Mouse (Mus musculus) hindbrain, embryonic 16.5 days (tissue): Measurements from ENCODE around the gene Pcdh9. TPM values are rescaled to one million over a fixed set of nuclear protein-coding genes. Genes with fewer than 3 reads are reported as not detected.
A peak's percentile ranks its signal among the peaks of the same experiment; 100 is the strongest.

Source experiments
- ATAC-seq: fragments of 200-750 bp; cut with Nextera tagmentation; 2 replicates; pipeline ENCODE4 v1.8.0; 2017; ENCODE audit warnings: moderate TSS enrichment, moderate library complexity
- H3K27ac ChIP-seq: fragments of 300-500 bp; sonication (generic); 2 replicates; pipeline ENCODE4 v1.5.1; 2014; ENCODE audit warnings: low read depth, mild to moderate bottlenecking, control low read depth, low read length, moderate library complexity
- H3K27me3 ChIP-seq: fragments of 300-500 bp; sonication (generic); replicated peaks from 2 replicates; pipeline ENCODE4 v1.6.1; 2014; ENCODE audit warnings: low read length; ENCODE audit not compliant: control insufficient read depth, insufficient read depth
- H3K36me3 ChIP-seq: fragments of 300-500 bp; sonication (generic); 2 replicates; pipeline ENCODE4 v1.6.1; 2014; ENCODE audit warnings: mild to moderate bottlenecking, low read length, moderate library complexity, mixed read lengths; ENCODE audit not compliant: control insufficient read depth, insufficient read depth
- H3K4me1 ChIP-seq: fragments of 300-500 bp; sonication (generic); 2 replicates; pipeline ENCODE4 v1.6.1; 2014; ENCODE audit warnings: low read depth, low read length; ENCODE audit not compliant: control insufficient read depth, insufficient read depth
- H3K4me2 ChIP-seq: fragments of 300-500 bp; sonication (generic); 2 replicates; pipeline ENCODE4 v1.6.1; 2014; ENCODE audit warnings: mild to moderate bottlenecking, low read length, control low read depth, moderate library complexity
- H3K4me3 ChIP-seq: fragments of 300-500 bp; sonication (generic); 2 replicates; pipeline ENCODE4 v1.5.1; 2014; ENCODE audit warnings: mild to moderate bottlenecking, low read length, control low read depth, moderate library complexity
- H3K9ac ChIP-seq: fragments of 300-500 bp; sonication (generic); 2 replicates; pipeline ENCODE4 v1.6.1; 2014; ENCODE audit warnings: low read depth, mild to moderate bottlenecking, control low read depth, low read length, moderate library complexity
- H3K9me3 ChIP-seq: fragments of 300-500 bp; sonication (generic); 2 replicates; pipeline ENCODE4 v1.6.1; 2014; ENCODE audit warnings: mild to moderate bottlenecking, low read length, moderate library complexity; ENCODE audit not compliant: control insufficient read depth
- WGBS: fragments of 180-500 bp; shearing (Covaris S2); extraction: QIAGEN DNeasy Blood & Tissue Kit; methylation state at CpG from one replicate; pipeline ENCODE4 v1.1.7; 2014; 5-methylcytosine and 5-hydroxymethylcytosine counted together
- polyA plus RNA-seq: library from polyadenylated mRNA; unstranded; fragments of >200 nt; fragmentation: Nextera tagmentation; extraction: Ambion mirVana; gene quantifications from 2 replicates; pipeline ENCODE4 v1.2.1, GENCODE M21; 2015

Pcdh9 gene
- polyA plus RNA-seq, 1 experiment from 2014 or later, result 232 TPM

DNA sequence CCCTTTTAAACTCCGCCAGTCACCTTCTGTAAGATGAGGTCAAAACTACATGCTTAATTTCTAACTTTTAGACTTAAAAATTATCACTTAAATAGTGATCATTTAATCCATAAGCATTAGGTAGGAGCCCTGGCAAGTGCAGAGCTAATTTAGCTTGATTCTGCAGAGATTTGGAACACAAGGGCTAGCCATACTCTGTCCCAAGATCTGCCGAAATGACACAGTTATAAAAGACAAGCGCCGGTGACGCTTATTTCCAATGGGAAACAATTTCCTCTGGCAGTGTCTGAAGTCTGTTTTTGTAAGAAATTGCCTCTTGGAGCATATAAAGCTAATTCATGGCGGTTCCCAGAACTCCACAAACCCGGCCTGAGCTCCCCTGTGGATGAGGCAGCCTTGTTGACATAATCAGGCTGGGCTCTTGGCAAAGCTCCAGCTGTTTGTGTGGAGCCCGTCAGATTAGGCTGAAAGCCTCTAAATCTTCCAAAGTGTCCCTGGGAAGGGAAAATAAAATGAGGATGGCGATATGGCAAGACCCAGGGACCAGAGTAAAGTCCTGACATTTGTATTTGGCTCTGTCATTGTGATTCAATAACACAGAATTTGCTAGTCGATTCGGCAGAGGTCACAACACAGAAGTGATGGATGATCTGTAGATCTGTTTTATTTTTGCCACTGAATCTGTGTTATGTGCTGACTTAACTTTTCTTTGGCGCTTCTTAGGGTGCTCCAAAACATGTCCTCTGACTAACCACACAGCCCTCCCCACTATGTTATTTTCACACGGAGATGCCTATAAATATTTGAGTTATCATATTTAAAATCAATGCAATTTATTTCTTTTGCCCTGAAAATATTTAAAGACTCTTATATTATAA, 391.4 kb downstream of the Pcdh9 start:
- H3K4me1 ChIP-seq, result peaks cover 8% of the 10 kb centered on the region
- no peaks in the 10 kb centered on the region for H3K27me3 ChIP-seq
- ATAC-seq, result peak; percentile 90
- peak overlapping the region; percentile 22; the same call in 1 of the 2 replicates for H3K9ac ChIP-seq
- no peaks in the 10 kb centered on the region for H3K9me3 ChIP-seq
- peak overlapping the region; percentile 9; the same call in 1 of the 2 replicates for H3K4me3 ChIP-seq
- H3K36me3 ChIP-seq, result no peaks in the 10 kb centered on the region
- peak overlapping the region; percentile 43 for H3K4me2 ChIP-seq
- peak overlapping the region; percentile 51 for H3K27ac ChIP-seq
- WGBS, result 21% methylated on average over 13 of the region's 13 CpGs

DNA sequence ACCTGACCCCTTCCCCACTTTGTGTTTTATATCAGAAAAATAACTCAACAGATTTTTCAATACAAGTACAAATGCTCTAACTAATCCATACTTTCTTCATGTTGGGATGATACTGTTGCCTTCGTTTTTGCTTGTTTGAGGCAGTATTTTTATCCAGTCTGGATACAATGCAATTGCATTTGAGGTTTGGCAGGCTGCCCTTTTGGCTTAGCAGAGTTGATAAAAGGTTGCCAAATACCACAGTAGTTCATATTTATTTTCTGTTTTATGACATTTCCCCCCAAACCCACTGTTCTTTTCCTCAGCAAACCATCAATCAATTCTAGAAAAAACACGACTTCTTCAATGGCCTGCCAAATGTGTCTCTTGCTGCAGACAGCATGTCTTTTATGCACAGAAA, 415.5 kb downstream of the Pcdh9 start:
- H3K9ac ChIP-seq, result no peak overlapping the region
- no peaks in the 10 kb centered on the region for H3K9me3 ChIP-seq
- ATAC-seq, result no peak
- no peaks in the 10 kb centered on the region for H3K36me3 ChIP-seq
- 40% methylated on average over 2 of the region's 2 CpGs for WGBS
- H3K27me3 ChIP-seq, result no peaks in the 10 kb centered on the region
- no peak overlapping the region for H3K4me3 ChIP-seq
- no peaks in the 10 kb centered on the region for H3K4me1 ChIP-seq
- H3K4me2 ChIP-seq, result no peak overlapping the region
- no peak overlapping the region for H3K27ac ChIP-seq

DNA sequence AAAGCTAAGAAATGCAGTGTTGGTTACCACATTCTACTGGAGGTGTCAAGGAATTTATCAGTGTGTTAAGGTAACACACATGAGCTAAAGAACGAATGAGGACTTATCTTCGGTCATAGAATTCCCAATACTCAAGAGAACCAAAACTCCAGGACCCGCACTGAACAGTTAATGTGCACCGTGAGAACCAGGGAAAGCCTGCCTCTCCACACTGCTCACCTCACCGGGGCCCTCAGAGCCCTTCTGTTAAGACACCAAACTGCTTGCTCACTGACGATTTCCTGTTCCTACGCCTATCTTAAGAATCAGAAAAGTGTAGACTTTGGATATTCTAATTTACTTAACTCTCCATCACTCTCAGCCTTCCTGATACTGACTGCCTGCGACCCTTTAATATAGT, 418.0 kb downstream of the Pcdh9 start:
- Histone ChIP-seq H3K9ac (no peak overlapping the region), H3K27me3 (no peaks in the 10 kb centered on the region), H3K9me3 (no peaks in the 10 kb centered on the region), H3K4me2 (no peak overlapping the region), H3K4me3 (no peak overlapping the region), H3K4me1 (no peaks in the 10 kb centered on the region), H3K36me3 (no peaks in the 10 kb centered on the region), H3K27ac (no peak overlapping the region)
- 67% methylated on average over 8 of the region's 8 CpGs for WGBS
- ATAC-seq, result no peak

DNA sequence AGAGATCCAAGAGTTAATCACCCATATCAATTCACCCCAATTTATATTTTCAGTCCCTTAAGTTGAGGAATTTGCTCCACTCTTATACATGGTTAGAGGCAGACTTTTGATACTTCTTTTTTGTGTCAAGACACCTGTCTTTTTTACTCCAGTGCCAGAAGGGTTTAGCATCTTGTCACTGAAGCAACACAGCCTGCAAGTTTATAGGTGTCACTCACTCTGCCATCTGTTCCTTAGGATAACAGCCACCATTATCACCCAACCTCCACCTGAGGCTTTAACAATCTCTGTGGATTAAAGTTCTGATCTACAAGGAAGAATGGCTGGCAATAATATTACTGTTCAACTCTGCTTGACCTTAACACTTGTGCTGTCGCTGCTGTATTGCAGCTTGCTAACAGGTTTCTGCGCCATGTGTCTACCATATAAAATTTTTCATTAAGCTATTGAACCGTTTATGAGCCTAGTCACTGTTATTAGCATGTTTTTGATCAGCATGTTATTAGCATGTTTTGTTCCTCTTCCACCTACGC, 427.1 kb downstream of the Pcdh9 start:
- no peak for ATAC-seq
- WGBS, result 72% methylated on average over 4 of the region's 4 CpGs
- H3K9ac ChIP-seq, result no peak overlapping the region

DNA sequence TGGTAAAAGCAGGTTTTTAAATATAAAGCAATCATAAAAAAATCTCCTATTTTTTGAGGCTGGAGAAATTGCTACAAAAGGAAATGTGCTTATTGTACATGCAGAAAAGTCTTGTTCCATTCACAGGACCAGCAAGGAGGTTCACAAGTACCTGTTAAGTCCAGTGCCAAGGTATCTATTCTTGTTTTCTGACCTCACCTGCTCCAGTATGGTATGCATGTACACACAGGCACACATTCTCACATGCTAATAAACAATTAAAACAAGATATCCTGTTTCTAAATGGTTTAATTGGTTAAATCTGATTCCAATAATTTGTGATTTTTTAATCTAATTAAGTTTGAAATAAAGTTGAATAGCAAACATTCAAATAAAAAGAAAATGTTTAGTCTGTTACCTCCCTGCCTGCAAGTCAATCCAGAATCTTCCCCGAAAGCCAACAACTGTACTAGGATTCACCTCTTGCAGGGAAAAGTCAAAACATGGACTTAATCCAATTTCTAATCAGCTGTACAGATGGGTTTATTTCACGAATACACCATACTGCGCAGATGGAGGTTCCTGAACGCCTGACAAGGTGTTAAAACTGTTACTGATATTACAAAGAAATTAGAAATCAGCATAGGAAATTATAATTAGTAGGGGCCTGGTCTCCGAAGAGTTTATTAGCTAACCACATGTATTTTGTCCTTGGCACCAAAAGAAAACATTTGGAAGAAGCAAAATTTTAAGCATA, 439.4 kb downstream of the Pcdh9 start:
- H3K9me3 ChIP-seq, result no peaks in the 10 kb centered on the region
- H3K4me1 ChIP-seq, result no peaks in the 10 kb centered on the region
- H3K4me3 ChIP-seq, result no peak overlapping the region
- H3K9ac ChIP-seq, result no peak overlapping the region
- ATAC-seq, result no peak
- WGBS, result 75% methylated on average over 5 of the region's 5 CpGs
- H3K27me3 ChIP-seq, result no peaks in the 10 kb centered on the region
- H3K36me3 ChIP-seq, result no peaks in the 10 kb centered on the region
- H3K4me2 ChIP-seq, result no peak overlapping the region
- no peak overlapping the region for H3K27ac ChIP-seq

More for the DNA sequence above, 427.1 kb downstream of the Pcdh9 start:
- Histone ChIP-seq H3K4me2 (no peak overlapping the region), H3K4me3 (no peak overlapping the region), H3K36me3 (no peaks in the 10 kb centered on the region), H3K27ac (no peak overlapping the region), H3K9me3 (no peaks in the 10 kb centered on the region), H3K4me1 (no peaks in the 10 kb centered on the region), H3K27me3 (no peaks in the 10 kb centered on the region)

DNA sequence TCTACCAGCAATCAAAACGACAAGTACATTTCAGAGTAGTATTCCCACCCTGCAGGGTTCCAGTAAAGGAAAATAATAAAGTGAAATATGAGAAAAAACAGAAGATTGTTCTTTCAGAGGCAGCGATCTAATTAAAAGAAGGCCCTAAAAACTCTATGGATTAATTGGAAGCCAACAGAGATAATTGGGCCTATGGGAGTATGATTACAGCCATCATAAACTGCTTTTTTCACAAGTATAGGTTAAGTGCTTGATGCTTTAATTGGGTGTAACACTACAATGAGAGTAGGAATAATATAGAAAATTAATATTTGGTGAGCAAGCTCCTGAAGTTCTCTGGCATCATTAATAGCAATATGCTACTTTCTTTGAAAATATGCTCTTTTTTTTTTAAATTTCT, 448.6 kb downstream of the Pcdh9 start:
- no peaks in the 10 kb centered on the region for H3K36me3 ChIP-seq
- H3K4me3 ChIP-seq, result no peak overlapping the region
- no peak overlapping the region for H3K27ac ChIP-seq
- H3K9ac ChIP-seq, result no peak overlapping the region
- no peaks in the 10 kb centered on the region for H3K4me1 ChIP-seq
- H3K4me2 ChIP-seq, result no peak overlapping the region
- H3K9me3 ChIP-seq, result no peaks in the 10 kb centered on the region
- ATAC-seq, result no peak
- WGBS, result 56% methylated on average over 2 of the region's 2 CpGs
- no peaks in the 10 kb centered on the region for H3K27me3 ChIP-seq

DNA sequence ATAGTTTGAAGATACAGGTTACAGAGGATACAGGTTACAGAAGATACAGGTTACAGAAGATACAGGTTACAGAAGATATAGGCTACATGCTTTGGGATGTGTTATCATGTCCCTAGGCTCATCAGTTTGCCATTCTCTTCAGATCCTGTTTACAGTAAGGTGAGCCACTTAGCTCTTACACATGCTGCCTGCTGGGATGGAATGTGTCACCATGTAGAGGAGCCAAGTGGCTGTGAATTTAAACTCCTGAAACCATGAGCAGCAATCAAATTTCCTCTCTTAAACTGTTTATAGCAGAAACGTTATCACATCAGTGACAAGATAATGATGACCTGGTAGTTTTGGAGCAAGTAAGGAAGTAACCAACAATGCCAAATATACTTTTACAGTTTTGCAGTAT, 453.3 kb downstream of the Pcdh9 start:
- H3K4me2 ChIP-seq, result no peak overlapping the region
- H3K4me1 ChIP-seq, result no peaks in the 10 kb centered on the region
- WGBS, result 88% methylated on average over 1 of the region's 1 CpGs
- ATAC-seq, result no peak
- no peak overlapping the region for H3K4me3 ChIP-seq
- no peak overlapping the region for H3K9ac ChIP-seq
- H3K27me3 ChIP-seq, result no peaks in the 10 kb centered on the region
- H3K36me3 ChIP-seq, result no peaks in the 10 kb centered on the region
- no peaks in the 10 kb centered on the region for H3K9me3 ChIP-seq
- H3K27ac ChIP-seq, result no peak overlapping the region

DNA sequence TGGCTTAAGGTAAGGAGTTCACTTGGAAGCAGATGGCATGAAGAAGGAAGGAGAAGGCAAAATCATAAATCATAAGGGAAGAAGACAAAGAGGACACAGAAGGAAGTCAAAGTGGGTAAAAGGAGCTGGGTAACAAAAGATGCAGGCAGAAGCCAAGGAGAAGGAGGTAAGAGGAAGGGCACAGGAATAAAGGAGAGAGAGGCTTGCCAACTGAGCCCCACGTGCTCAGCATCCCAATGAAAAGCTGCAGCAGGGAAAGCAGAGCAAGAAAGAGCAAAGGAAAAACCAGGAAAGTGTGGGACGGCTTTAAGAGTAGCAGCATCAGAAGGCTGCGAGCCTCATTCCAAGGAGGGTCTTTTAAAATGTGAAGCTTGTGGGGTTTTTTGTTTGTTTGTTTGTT, 473.7 kb downstream of the Pcdh9 start:
- Histone ChIP-seq H3K9ac (no peak overlapping the region), H3K27ac (no peak overlapping the region), H3K27me3 (no peaks in the 10 kb centered on the region), H3K4me2 (no peak overlapping the region), H3K9me3 (no peaks in the 10 kb centered on the region), H3K4me1 (no peaks in the 10 kb centered on the region), H3K4me3 (no peak overlapping the region), H3K36me3 (no peaks in the 10 kb centered on the region)
- peak; percentile 84 for ATAC-seq
- 30% methylated on average over 3 of the region's 3 CpGs for WGBS

DNA sequence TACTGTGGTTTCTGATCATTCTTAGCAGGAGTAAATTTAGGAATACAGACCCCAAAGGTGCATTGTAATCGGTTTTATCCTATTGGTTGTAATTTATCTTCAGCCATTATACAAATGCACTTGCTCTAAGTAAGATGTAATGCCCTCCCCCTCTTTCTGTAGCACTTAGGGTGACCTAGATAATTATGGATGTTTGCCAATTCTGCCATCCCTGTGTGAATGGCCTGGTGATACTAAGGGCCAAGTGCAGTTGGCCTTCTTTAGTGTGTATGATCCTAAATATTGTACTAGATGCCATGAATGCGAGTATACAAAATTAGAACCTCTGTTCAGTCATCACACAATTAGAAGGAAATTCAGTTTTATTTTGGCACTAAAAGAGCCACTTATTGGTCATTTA, 475.0 kb downstream of the Pcdh9 start:
- no peak overlapping the region for H3K4me3 ChIP-seq
- no peak overlapping the region for H3K4me2 ChIP-seq
- no peak for ATAC-seq
- WGBS, result 82% methylated on average over 2 of the region's 2 CpGs
- H3K9ac ChIP-seq, result no peak overlapping the region
- no peaks in the 10 kb centered on the region for H3K27me3 ChIP-seq
- H3K9me3 ChIP-seq, result no peaks in the 10 kb centered on the region
- no peaks in the 10 kb centered on the region for H3K36me3 ChIP-seq
- no peaks in the 10 kb centered on the region for H3K4me1 ChIP-seq
- H3K27ac ChIP-seq, result no peak overlapping the region
